Mouse (Mus musculus) gastrocnemius, postnatal 4 days (tissue): ENCODE measurements at regions not wholly inside any gene's neighbourhood (a gene's known extent, or its start where the extent isn't known, plus 50 kb on each side); places are given as distances from the start of the nearest gene placed in this dataset.
A peak's percentile ranks its signal among the peaks of the same experiment; 100 is the strongest.

Experiments used
- DNase-seq, 2 experiments: peaks; one replicate each; pipeline ENCODE4 v3.0.0; 2021 to 2022; ENCODE audit warnings: low spot score in 2 of 2, mixed read lengths in 2 of 2

DNA sequence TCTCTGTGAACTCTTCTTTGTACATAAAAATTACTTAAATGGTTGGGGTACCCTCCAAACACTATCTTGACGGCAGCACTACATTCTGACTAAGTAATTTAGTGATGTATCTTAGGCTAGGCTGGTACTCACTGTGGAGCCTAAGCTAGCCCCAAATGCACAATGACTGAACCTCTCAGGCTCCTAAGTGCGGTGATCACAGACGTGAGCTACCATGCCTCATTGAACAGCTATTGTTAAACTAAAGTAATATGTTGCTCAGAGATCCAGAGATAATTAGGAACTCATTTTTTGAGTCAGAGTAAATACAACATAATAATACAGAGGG is 122.7 kb upstream of the Itga4 start:
- DNase-seq, result no peak

- DNase-seq, result no peak
Measured at GRCm38 (mm10) chr2:79134281-79134680, 120.9 kb upstream of the Itga4 start.

GRCm38 (mm10) chr2:79135986-79136385 is 119.2 kb upstream of the Itga4 start:
- no peak for DNase-seq

- no peak for DNase-seq
Measured at GRCm38 (mm10) chr2:79136619-79137458, 118.4 kb upstream of the Itga4 start.

DNA sequence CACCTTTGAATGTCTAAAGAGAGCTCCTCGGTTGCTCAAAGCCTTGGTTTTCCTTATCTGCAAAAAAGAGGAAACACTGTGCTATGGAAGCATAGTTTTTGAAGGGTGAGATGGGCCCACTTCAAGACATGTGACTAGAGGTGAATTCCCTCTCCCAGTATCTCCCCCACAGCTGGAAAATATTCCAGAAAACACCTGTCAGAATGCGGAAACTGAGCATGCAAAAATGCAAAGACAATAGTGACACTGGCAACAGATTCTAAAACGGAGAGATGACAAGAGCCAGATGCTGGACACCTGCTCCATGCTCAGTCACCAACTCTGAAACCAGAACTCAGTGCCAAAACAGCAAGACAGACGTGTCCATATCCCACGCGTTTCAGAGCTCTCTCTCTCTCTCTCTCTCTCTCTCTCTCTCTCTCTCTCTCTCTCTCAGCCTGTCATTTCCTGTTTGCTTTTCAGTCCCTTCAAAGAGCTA is 117.5 kb upstream of the Itga4 start:
- no peak for DNase-seq

- no peak for DNase-seq
Measured at GRCm38 (mm10) chr2:79138368-79139109, 116.7 kb upstream of the Itga4 start.

DNA sequence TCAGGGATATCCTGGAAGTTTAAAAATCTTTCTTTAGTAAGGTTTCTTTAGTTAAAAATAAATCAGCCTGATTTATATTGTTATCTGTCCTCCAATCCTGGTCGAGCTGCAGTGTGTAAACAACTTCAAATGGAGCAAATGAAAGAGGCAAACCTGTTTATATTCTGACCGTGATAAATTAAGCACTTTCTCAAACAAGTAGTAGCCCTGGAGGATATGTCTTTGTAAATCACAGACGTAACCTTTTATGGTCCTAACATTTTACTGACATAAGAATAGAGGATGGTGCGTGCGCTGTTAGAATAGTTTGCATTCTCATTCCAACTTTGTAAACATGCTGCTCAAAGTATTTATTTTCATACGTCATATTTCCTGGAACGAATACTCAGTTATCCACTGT is 113.3 kb upstream of the Itga4 start:
- DNase-seq, result no peak

GRCm38 (mm10) chr2:79143196-79143595 is 112.0 kb upstream of the Itga4 start:
- DNase-seq, result no peak

DNA sequence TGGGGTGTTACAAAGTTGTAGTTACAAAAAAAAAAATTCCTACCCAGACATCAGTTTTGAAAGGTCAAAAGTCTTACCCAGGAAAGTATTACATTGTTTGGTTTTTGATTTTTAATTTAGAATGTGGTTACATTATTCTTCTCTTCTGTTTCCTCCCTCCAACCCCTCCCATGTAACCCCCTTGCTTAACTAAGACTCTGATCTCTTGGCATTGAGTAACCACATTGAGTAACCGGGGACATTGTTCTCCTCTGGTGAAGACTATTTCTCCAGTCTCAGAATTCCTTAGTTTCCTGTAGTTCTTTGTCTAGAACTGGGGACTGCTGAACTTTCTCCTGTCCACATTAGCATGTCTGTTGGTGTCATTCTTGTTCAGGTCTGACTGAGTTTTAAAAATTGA is 109.3 kb upstream of the Itga4 start:
- DNase-seq, result no peak

GRCm38 (mm10) chr2:79146563-79146962 is 108.7 kb upstream of the Itga4 start:
- DNase-seq, result no peak

- DNase-seq, result peak in 1 of 2 experiments; percentile 44
Measured at GRCm38 (mm10) chr2:79149012-79149698, 106.1 kb upstream of the Itga4 start.

- no peak for DNase-seq
Measured at GRCm38 (mm10) chr2:79151610-79152009, 103.6 kb upstream of the Itga4 start.

DNA sequence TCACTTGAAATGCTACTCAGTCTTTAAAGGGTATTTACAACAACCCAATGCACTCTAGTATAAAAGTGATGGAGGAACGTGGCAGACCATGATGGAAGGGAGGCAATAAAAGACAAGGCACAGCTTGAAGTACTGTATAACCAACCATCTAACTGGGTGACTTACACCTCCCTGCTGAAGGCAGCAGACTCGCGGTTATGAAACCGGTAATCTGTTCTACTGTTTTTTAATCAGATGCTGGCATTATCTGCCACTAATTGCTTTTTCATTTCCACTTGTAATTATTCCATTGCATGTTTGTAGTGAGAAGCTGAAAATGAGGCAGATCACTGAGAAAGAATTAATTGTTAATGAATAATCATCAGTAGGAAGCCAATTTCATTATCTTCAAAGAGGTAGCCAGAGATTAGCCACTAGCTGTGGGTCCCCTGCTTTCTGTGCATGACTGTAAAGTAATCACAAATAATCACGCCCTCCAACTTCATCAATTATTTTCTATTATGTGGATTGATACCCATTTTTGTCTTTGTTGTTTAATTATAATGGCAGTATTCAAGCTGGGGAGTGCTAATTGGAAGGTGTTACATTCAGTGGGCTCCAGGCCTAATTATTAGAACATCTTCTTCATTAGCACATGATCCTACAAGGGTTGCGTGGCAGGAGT is 103.1 kb upstream of the Itga4 start:
- DNase-seq, result no peak

DNA sequence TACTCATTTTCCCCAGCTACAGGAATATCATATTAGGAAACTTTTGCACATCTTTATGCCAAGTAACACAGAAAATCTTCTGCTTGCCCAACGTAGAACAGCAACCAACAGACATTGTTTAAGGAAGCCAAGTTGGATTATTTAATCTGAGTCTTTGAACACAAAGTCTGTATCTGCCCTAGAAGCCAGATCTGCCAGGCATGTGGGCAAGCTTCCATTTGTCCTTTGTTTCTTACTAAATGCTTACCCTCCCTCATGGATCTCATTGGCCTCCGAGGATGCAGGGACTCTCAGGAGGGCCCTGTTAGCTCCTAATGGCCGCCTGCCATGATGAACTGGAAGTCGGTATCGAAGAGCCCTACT is 102.5 kb upstream of the Itga4 start:
- no peak for DNase-seq

DNA sequence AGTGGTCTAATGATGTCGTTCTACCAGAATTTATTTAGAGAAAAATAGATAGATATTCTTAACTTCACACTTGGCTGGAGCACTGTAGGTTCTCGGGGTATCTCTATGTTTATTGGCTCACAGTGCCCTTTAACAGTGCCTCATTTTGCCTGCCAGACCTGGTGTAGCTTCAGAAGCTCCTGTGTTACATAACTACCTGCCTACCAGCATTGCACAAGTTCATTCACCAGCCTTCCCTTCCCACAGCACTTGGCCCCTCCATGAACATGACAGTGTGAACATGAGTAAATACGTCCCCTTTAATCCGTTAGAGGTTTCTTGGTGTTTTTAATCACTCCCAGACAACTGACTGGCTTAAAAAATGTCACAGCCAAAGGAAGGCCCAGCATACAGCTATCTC is 102.2 kb upstream of the Itga4 start:
- DNase-seq, result no peak

GRCm38 (mm10) chr2:79158450-79159055 is 96.7 kb upstream of the Itga4 start:
- no peak for DNase-seq

DNA sequence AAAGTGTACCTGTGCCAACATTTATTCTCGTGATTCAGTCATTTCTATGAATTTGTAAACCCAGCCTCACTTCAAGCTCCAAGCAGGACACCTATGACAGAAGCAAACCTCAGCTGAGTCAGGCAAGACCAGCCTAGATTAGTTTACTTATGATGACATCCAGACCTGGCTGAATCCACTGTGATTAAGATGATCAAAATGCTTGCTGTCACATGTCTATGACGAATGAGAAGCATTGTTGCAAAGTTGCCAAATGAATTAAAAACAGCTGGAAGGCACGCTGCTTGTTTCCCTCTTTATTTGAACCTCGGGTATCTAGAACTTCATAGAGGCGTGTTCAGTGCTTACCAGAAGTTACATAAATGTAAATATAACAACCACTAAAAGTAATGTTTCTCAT is 95.9 kb upstream of the Itga4 start:
- no peak for DNase-seq

DNA sequence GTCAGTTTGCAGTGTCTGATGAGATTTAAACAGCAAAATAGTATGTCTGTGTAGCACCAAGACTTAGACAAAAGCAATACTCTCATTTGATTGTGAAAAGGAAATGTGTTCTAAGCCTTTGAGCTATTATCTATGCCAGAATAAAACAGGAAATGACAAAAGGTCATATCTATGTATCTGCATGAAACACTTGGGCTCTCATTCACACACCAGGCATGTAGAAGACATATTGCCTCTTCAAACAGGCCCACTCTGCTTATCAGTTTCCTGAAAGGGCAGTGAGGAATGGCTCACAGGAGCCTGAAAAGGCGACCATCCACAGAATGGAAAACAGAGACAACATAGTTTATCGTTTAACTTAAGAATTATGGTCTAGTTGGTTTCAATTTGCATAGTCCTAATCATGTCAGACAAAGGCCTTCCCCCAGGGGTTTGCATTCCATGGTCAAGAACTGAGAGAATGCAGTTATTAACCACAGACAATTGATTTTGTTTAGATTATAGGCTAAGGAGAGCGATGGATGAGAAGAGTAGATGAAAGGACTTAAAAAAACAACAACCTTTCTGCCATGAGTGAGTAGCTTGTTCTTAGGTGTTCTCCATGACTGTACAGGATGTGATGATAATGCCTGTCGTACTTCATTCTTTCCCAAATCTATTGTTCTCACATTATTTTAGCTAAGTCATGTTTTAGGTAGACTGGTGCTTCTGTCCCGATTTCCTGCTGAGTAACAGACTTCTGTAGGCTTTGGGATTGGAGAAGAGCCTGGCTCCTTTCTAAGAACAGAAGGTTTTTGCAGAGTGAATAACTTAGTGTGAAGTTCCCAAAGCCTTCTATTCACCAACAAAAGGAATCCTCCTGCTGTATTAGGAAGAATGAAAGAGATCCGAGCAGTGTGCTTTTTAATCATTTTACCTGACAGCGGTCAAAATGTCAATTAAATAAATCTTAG is 82.0 kb upstream of the Itga4 start:
- DNase-seq, result no peak

- no peak for DNase-seq
Measured at GRCm38 (mm10) chr2:79174282-79174681, 80.9 kb upstream of the Itga4 start.

- DNase-seq, result no peak
Measured at GRCm38 (mm10) chr2:79180782-79181181, 74.4 kb upstream of the Itga4 start.
